Mouse (Mus musculus) cerebellum, postnatal 36 days (tissue): Measurements from ENCODE around the gene Fitm2.

Experiments used
- DNase-seq, 2 experiments: peaks; one replicate each; pipeline ENCODE4 v3.0.0; 2021 to 2022; ENCODE audit warnings: mixed read lengths in 2 of 2

The Fitm2 gene

GRCm38 (mm10) chr2:163420366-163420886 is 52.0 kb downstream of the Fitm2 start:
- DNase-seq: no peak

- DNase-seq: peak; percentile 98 to 99
Observed at GRCm38 (mm10) chr2:163419346-163420045, 52.9 kb downstream of the Fitm2 start.

- DNase-seq: no peak
Observed at GRCm38 (mm10) chr2:163418841-163419345, 53.5 kb downstream of the Fitm2 start.

- no peak for DNase-seq
Observed at GRCm38 (mm10) chr2:163417830-163418229, 54.6 kb downstream of the Fitm2 start.

DNA sequence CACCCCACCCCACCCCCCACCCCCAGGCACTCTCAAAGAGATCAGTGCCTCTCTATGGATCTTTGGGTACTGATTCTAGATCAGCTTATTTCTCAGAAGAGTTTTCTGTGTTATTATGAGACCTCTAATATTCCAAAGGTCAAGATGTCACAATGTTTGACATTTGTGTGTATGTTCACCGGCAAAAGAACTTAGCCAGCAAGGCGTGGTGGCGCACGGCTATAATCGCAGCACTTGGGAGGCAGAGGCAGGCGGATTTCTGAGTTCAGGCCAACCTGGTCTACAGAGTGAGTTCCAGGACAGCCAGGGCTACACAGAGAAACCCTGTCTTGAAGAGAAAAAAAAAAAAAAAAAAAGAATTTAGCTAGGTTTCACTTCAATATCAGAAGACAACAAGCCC is 55.4 kb downstream of the Fitm2 start:
- no peak for DNase-seq
